25 mouse cellular contexts compared by ENCODE assay signal in the genomic region with DNA sequence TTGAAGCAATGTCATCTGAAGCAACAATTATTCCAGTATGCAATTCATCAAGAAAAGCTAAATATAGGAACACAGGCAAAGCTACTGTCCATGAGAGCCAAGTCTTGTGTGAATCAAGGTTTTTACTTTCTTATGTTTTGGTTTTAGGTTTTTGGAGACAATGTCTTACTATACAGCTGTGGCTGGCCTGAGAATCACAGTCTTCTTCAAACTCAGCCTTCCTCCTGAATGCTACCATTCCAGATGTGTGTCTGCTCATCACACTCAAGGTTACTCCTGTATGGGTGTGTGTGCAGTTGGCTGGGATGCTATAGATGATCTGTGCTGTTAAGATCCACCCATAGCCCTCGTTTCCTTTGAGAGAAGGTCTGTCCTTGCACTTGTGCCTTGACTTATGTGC.
"Had no signal": no experiment of that assay in that cellular context is flagged by ENCODE, and none has a peak within 500 bp of the region (broad histone marks: within the 10 kb centered on the region; RNA-seq: fewer than 3 reads in every experiment).

No protein-coding gene starts in this region.

- H3K9ac ChIP-seq: heart, embryonic 12.5 days; hindbrain, embryonic 12.5 days; hindbrain, embryonic 14.5 days; intestine, embryonic 15.5 days; limb, embryonic 12.5 days had no signal

- H3K27me3 ChIP-seq: heart, embryonic 12.5 days; intestine, embryonic 15.5 days; limb, embryonic 12.5 days had no signal

- ATAC-seq: hindbrain, embryonic 16.5 days; inflammation-experienced regulatory T-cells, adult 6 months; intestine, embryonic 15.5 days; intestine, postnatal 0 days had no signal

- H3K4me2 ChIP-seq: heart, embryonic 12.5 days; hindbrain, embryonic 12.5 days; hindbrain, embryonic 14.5 days; intestine, embryonic 15.5 days; limb, embryonic 12.5 days had no signal

- H3K4me1 ChIP-seq: heart, embryonic 10.5 days; heart, embryonic 12.5 days; intestine, embryonic 15.5 days; limb, embryonic 10.5 days; limb, embryonic 12.5 days had no signal

- H3K27ac ChIP-seq: gastrocnemius, adult 2 months; heart, embryonic 10.5 days; hindbrain, embryonic 10.5 days; hindbrain, embryonic 12.5 days; hindbrain, embryonic 14.5 days; intestine, embryonic 15.5 days; layer of hippocampus, adult 2 months; left cerebral cortex, adult 2 months; limb, embryonic 10.5 days; limb, embryonic 12.5 days had no signal

- DNase-seq: gastrocnemius, adult 2 months; gastrocnemius, postnatal 10 days; gastrocnemius, postnatal 25 days; heart, adult 18-20 months; heart, postnatal 10 days; heart, postnatal 4 days; kidney, adult 18-20 months; kidney, adult 8-10 months; kidney, postnatal 10 days; kidney, postnatal 25 days; kidney, postnatal 4 days; liver had no signal

- H3K36me3 ChIP-seq: heart, embryonic 10.5 days; heart, embryonic 12.5 days; hindbrain, embryonic 10.5 days; hindbrain, embryonic 12.5 days; intestine, embryonic 15.5 days; limb, embryonic 10.5 days; limb, embryonic 12.5 days had no signal

- H3K9me3 ChIP-seq: heart, embryonic 10.5 days; heart, embryonic 12.5 days; hindbrain, embryonic 10.5 days; hindbrain, embryonic 12.5 days; intestine, embryonic 15.5 days; limb, embryonic 10.5 days; limb, embryonic 12.5 days had no signal

- H3K4me3 ChIP-seq: gastrocnemius, adult 2 months; heart, embryonic 10.5 days; heart, embryonic 12.5 days; hindbrain, embryonic 10.5 days; hindbrain, embryonic 12.5 days; intestine, embryonic 15.5 days; layer of hippocampus, adult 2 months; left cerebral cortex, adult 2 months; limb, embryonic 10.5 days; limb, embryonic 12.5 days had no signal
